Mouse (Mus musculus) layer of hippocampus, adult 11-12 months (tissue): ENCODE data around the gene Bpifb5.
"Not testable (repeated sequence)": the region's sequence is repeated elsewhere in the genome, so short reads cannot be mapped to it uniquely, and the experiment has no call there.

Experiments
- DNase-seq: peaks from one replicate; pipeline ENCODE4 v3.0.0; 2022; ENCODE audit warnings: low spot score

The Bpifb5 gene

GRCm38 (mm10) chr2:154240771-154241170 lies 17.2 kb downstream of the Bpifb5 start:
- no peak for DNase-seq

GRCm38 (mm10) chr2:154242726-154243125 lies 19.2 kb downstream of the Bpifb5 start:
- DNase-seq, result not testable (repeated sequence)

GRCm38 (mm10) chr2:154243356-154244036 lies 20.0 kb downstream of the Bpifb5 start:
- peak; percentile 50 for DNase-seq

DNA sequence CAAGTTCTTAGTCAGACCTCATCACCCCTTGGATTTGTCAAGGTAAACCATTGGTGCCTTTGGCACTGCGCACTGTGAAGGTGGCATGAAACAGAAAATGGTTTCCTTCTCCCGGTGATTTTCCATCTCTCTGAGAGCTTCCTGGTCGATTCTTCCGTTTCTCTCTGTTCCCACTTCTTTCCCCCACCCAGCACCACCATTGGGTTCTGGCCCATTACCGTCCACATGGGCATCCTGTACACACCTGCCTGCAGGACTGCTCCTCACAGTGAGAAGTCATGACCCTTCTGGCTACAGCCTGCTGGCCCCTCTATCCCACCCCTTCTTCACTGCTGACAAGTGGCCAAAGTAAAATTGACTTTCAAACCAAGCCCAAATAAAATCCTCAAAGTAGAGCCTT lies 21.8 kb downstream of the Bpifb5 start:
- no peak for DNase-seq

DNA sequence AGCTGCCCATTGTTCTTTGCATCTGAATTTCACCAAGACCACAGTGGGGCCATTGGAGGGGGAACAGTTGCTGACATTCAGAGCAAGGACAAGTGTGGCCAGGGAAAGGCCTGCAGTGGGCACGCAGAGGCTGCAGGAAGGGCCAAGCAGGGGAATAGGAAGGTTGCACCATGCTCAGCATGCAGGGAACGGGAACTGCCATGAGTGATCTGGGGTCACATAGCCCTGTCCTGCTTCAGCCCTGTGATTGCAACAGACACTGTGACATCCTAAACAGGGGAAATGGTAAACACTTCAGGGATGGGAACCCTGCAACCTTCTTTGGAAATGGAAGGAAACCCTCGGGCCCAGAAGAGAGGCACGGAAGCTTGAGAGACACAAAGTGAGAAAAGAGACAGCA lies 31.7 kb downstream of the Bpifb5 start:
- DNase-seq, result not testable (repeated sequence)

DNA sequence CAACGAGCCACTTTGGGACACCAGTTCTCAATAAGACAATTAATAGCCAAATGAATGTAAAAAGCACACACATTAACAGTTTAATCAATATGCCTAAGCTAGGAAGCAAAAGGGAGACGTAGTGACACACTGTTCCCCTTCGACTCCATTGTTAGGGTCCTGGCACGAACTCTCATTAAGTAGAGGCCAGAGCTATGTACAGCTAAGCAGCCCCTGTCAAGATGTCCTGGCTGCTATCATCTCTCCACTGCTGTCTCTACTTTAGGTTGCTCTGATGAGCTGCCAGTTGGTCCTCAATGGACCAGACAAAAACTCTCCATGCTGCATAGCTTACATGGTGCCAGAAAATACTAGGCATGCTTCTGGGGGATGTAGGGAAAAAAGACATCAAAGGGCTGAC lies 32.2 kb downstream of the Bpifb5 start:
- DNase-seq, result no peak

GRCm38 (mm10) chr2:154257554-154257953 lies 34.0 kb downstream of the Bpifb5 start, which contains the start of gene Bpifb9a:
TSS of gene Bpifb9a (plus strand) at chr2:154257854.
- not testable (repeated sequence) for DNase-seq

GRCm38 (mm10) chr2:154264397-154264796 lies 40.9 kb downstream of the Bpifb5 start:
- not testable (repeated sequence) for DNase-seq
